Mouse (Mus musculus) C2C12 (cell line): ENCODE measurements around the gene Robo1.

Source experiments
- CTCF ChIP-seq: IDR thresholded peaks from one replicate; pipeline ENCODE4 v1.5.1; 2011; ENCODE audit not compliant: control insufficient read depth, insufficient read depth, insufficient read length
- FOSL1 ChIP-seq: IDR thresholded peaks from one replicate; pipeline ENCODE4 v1.8.0; 2011; ENCODE audit warnings: mild to moderate bottlenecking, low read length; ENCODE audit not compliant: poor library complexity, insufficient read depth, severe bottlenecking
- MAX ChIP-seq: IDR thresholded peaks from one replicate; pipeline ENCODE4 v1.6.1; 2011; ENCODE audit warnings: mild to moderate bottlenecking, control low read depth
- MYOD1 ChIP-seq: IDR thresholded peaks from one replicate; pipeline ENCODE4 v1.6.1; 2011; ENCODE audit warnings: low read depth; ENCODE audit not compliant: control insufficient read depth, insufficient read length
- MYOG ChIP-seq: IDR thresholded peaks from one replicate; pipeline ENCODE4 v1.6.1; 2011; ENCODE audit not compliant: control insufficient read depth, insufficient read length; ENCODE audit errors: extremely low read depth
- USF1 ChIP-seq: IDR thresholded peaks from one replicate; pipeline ENCODE4 v1.6.1; 2011; ENCODE audit warnings: low read depth, mild to moderate bottlenecking, control low read depth, moderate library complexity

DNA sequence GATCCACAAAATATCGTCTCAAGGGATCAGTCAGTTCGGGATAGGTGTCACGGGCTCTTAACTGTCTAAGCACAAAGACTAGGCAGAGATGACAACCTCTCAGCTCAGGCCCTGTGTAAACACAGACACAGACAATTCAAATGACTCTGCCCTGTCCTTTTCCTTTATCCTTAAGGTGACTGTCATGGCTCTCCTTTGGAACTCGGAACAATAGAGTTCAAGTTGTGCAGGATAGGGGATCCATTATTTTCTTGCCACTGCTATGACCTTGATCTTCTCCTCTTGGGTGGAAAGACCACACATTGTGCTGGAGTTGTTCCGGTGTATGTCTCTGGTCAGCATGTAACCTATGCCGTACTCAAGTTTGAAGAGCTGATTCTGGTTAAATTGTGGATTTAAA lies 395.4 kb downstream of the Robo1 start:
- no peak for TF ChIP-seq CTCF
- no peak for TF ChIP-seq FOSL1
- no peak for TF ChIP-seq USF1
- no peak for TF ChIP-seq MAX
- TF ChIP-seq MYOG, result no peak
- no peak for TF ChIP-seq MYOD1
